Mouse (Mus musculus) bone marrow macrophage, adult 2 months (primary cell): ENCODE measurements at regions not wholly inside any gene's neighbourhood (a gene's known extent, or its start where the extent isn't known, plus 50 kb on each side); places are given as distances from the start of the nearest gene placed in this dataset.

Source experiments
- H3K27ac ChIP-seq: 2 replicates; pipeline ENCODE4 v1.5.1; 2012; ENCODE audit warnings: low read depth, low read length; ENCODE audit not compliant: insufficient read depth
- H3K4me1 ChIP-seq: 2 replicates; pipeline ENCODE4 v1.6.1; 2012; ENCODE audit warnings: low read length; ENCODE audit not compliant: control insufficient read depth, insufficient read depth
- H3K4me3 ChIP-seq: 2 replicates; pipeline ENCODE4 v1.5.1; 2012; ENCODE audit warnings: mild to moderate bottlenecking, low read length, moderate library complexity; ENCODE audit not compliant: insufficient read depth
- CTCF ChIP-seq: IDR thresholded peaks from 2 replicates; pipeline ENCODE4 v1.5.1; 2012; ENCODE audit warnings: low read depth, mild to moderate bottlenecking, low read length, moderate library complexity
- POLR2A ChIP-seq: IDR thresholded peaks from 2 replicates; pipeline ENCODE4 v1.6.1; 2012; ENCODE audit warnings: mild to moderate bottlenecking, low read depth, low read length, borderline replicate concordance

DNA sequence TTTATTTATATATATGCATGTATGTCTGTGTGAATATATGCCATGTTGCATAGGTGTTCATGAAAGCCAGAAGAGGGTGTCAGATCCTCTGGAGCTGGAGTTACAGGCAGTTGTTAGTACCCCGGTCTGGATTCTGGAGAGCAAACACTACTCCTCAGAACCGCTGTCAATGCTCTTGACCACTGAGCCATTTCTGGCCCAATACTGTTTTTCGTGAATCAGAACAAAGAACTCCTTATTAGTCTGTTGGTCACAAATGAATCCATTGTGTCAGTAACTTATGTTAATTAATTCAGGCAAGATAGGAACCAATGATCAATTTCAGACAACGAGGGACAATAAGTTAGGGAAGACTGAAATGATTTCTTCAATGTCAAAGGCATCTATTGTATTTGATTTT, 68.6 kb upstream of the Abcb5 start:
- H3K4me1 ChIP-seq, result no peaks in the 10 kb centered on the region
- no peak overlapping the region for H3K4me3 ChIP-seq
- H3K27ac ChIP-seq, result no peak overlapping the region
- TF ChIP-seq CTCF, result no peak
- no peak for TF ChIP-seq POLR2A

DNA sequence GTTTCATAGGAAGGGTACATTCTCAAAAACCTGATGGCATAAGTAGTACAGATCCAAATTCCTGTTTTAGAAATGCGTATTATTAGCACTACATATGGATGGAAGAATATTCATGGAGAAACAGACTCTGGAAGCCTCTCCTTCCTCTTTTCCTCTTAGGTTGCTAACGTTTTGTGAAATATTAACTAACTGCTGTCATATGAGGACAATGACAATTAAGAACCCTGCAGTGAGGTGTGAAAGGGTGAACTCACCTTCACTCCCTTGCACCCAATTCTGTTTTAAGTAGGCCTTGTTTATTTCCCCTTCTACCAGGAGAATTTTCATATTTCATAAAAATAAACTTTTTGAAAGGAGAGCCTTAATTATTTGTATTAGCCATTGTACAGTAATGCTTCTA, 62.5 kb upstream of the Abcb5 start:
- TF ChIP-seq POLR2A, result no peak
- no peak for TF ChIP-seq CTCF
- H3K4me3 ChIP-seq, result no peak overlapping the region
- no peaks in the 10 kb centered on the region for H3K4me1 ChIP-seq
- no peak overlapping the region for H3K27ac ChIP-seq

DNA sequence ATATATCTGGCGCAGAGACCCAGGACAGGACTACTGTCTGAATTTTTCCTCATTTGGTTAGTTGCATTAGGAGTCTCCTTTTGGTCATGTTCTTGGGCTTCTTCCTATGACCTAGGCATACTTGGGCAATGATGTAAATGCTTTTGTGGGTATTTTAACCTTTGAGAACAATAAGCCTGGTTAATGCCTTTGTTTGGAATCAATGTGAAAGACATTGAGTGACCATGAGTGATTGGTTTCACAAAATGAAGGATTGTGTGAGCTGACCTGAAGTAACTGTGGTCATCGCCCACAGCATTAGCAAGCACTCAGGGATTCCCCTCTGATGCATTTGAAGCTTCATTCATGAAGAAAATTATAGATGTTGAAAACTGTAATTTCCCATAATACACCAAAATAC, 61.9 kb upstream of the Abcb5 start:
- H3K4me1 ChIP-seq, result no peaks in the 10 kb centered on the region
- no peak overlapping the region for H3K27ac ChIP-seq
- no peak overlapping the region for H3K4me3 ChIP-seq
- TF ChIP-seq CTCF (no peak), POLR2A (no peak)

DNA sequence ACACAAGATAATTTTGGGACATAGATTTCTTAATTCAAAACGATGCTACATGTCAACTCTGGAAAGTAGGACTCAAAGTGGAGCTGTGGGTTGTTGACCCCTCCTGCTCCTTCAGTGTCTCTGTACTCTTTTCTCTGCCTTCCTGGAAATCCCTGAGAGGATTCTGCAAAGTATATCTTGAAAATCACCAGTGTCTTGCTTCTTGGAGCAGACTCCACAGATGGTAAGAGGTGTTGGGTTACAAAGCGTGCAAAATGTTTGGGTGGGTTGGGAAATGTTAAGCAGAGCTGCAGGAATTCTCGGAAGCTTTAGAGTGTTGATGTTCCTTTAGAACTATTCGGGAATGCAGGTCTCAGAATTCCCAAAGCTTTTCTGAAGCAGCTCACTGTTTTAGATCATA, 61.5 kb upstream of the Abcb5 start:
- no peak for TF ChIP-seq POLR2A
- TF ChIP-seq CTCF, result no peak
- Histone ChIP-seq H3K27ac (no peak overlapping the region), H3K4me1 (no peaks in the 10 kb centered on the region), H3K4me3 (no peak overlapping the region)

DNA sequence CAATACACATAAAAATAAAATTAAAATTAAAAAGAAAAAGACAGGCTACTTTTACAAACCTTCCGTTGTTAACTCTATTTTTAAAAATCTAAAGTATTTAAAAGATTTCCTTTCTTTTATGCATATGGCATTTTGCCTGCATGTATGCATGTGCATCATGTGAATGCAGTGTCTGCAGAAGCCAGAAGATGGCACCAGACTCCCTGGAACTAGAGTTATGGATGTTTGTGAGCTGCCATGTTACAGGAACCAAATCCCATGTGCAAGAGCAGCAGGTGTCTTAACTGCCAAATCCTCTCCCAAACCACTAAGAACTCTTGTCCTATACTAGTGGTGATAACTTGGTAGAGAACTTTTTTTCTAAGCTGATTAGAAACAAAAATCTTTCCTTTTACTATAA, 60.1 kb upstream of the Abcb5 start:
- Histone ChIP-seq H3K4me1 (no peaks in the 10 kb centered on the region), H3K4me3 (no peak overlapping the region), H3K27ac (no peak overlapping the region)
- TF ChIP-seq POLR2A (no peak), CTCF (no peak)

DNA sequence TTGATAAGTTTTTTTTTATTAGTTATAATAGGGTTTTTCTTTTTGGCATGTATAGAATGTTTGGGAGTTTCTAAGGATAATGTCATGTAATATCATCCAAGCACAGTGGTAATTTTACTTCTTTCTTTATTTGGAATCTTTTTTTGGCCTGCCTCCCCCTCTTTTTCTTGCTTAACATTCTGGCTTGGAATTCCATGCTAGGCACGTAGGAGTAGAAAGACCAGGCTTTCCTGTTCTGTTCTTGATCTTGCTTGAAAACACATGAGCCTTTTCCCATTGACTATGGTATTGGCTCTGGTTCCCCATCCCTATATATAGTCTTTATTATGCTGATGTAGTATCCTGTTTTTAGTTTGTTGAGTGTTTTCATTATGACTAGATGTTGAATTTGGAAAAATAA, 57.8 kb upstream of the Abcb5 start:
- TF ChIP-seq CTCF (no peak), POLR2A (no peak)
- H3K4me1 ChIP-seq, result no peaks in the 10 kb centered on the region
- no peak overlapping the region for H3K4me3 ChIP-seq
- H3K27ac ChIP-seq, result no peak overlapping the region
